Mouse (Mus musculus) myocyte (in vitro differentiated cells): ENCODE measurements around the gene Vapa. TPM values are rescaled to one million over a fixed set of nuclear protein-coding genes. Genes with fewer than 3 reads are reported as not detected.
"Not testable (repeated sequence)": the region's sequence is repeated elsewhere in the genome, so short reads cannot be mapped to it uniquely, and the experiment has no call there.

ENCODE experiments used
- H3K27me3 ChIP-seq: one replicate; pipeline ENCODE4 v1.6.1; 2011; ENCODE audit not compliant: control insufficient read depth, insufficient read depth, insufficient read length
- H3K36me3 ChIP-seq: one replicate; pipeline ENCODE4 v1.6.1; 2011; ENCODE audit not compliant: control insufficient read depth, insufficient read depth
- H3K4me2 ChIP-seq: one replicate; pipeline ENCODE4 v1.6.1; 2011; ENCODE audit warnings: low read depth, control low read depth
- H3K4me3 ChIP-seq: one replicate; pipeline ENCODE4 v1.5.1; 2011; ENCODE audit warnings: mild to moderate bottlenecking, control low read depth, moderate library complexity
- H3K79me2 ChIP-seq: one replicate; pipeline ENCODE4 v1.6.1; 2011; ENCODE audit not compliant: control insufficient read depth, insufficient read depth
- H3ac ChIP-seq: one replicate; pipeline ENCODE4 v1.6.1; 2011; ENCODE audit not compliant: control insufficient read depth, insufficient read length
- CEBPB ChIP-seq: IDR thresholded peaks from 2 replicates; pipeline ENCODE4 v1.6.1; 2011; ENCODE audit warnings: mild to moderate bottlenecking, moderate library complexity; ENCODE audit not compliant: poor library complexity, insufficient read depth, severe bottlenecking
- MAX ChIP-seq: IDR thresholded peaks from one replicate; pipeline ENCODE4 v1.6.1; 2011; ENCODE audit warnings: low read depth, mild to moderate bottlenecking, control low read depth
- MYOD1 ChIP-seq, 3 experiments: IDR thresholded peaks; one replicate each; pipeline ENCODE4 v1.6.1; 2011; ENCODE audit warnings: control low read depth in 2 of 3, low read depth in 2 of 3, mild to moderate bottlenecking in 2 of 3, moderate library complexity in 1 of 3; ENCODE audit not compliant: insufficient read length in 2 of 3, control insufficient read depth in 1 of 3
- MYOG ChIP-seq, 3 experiments: IDR thresholded peaks; one replicate each; pipeline ENCODE4 v1.6.1; 2011; ENCODE audit warnings: control low read depth in 2 of 3, low read depth in 2 of 3, mild to moderate bottlenecking in 2 of 3; ENCODE audit not compliant: insufficient read length in 2 of 3, control insufficient read depth in 1 of 3, insufficient read depth in 1 of 3
- POLR2A ChIP-seq: IDR thresholded peaks from one replicate; pipeline ENCODE4 v1.6.1; 2011; ENCODE audit warnings: low read depth, mild to moderate bottlenecking, control low read depth, moderate library complexity; ENCODE audit not compliant: insufficient read length
- POLR2AphosphoS2 ChIP-seq: IDR thresholded peaks from one replicate; pipeline ENCODE4 v1.6.1; 2011; ENCODE audit warnings: low read depth, control low read depth; ENCODE audit not compliant: insufficient read length
- REST ChIP-seq: IDR thresholded peaks from one replicate; pipeline ENCODE4 v1.6.1; 2011; ENCODE audit warnings: mild to moderate bottlenecking, control low read depth, moderate library complexity; ENCODE audit not compliant: insufficient read depth, insufficient read length
- SRF ChIP-seq: IDR thresholded peaks from one replicate; pipeline ENCODE4 v1.6.1; 2011; ENCODE audit warnings: low read depth; ENCODE audit not compliant: control insufficient read depth, insufficient read length
- TCF12 ChIP-seq: IDR thresholded peaks from one replicate; pipeline ENCODE4 v1.6.1; 2011; ENCODE audit warnings: mild to moderate bottlenecking, control low read depth; ENCODE audit not compliant: poor library complexity, insufficient read depth, severe bottlenecking
- USF1 ChIP-seq: IDR thresholded peaks from one replicate; pipeline ENCODE4 v1.6.1; 2011; ENCODE audit warnings: low read depth, mild to moderate bottlenecking, control low read depth, moderate library complexity
- polyA plus RNA-seq: library from polyadenylated mRNA; unstranded; fragments of >200 nt; fragmentation: generic; extraction: Trizol; gene quantifications from one replicate; pipeline ENCODE4 v1.2.1, GENCODE M21; 2012; ENCODE audit warnings: missing spikeins

The Vapa gene
- polyA plus RNA-seq, 1 experiment, result 78.9 TPM

DNA sequence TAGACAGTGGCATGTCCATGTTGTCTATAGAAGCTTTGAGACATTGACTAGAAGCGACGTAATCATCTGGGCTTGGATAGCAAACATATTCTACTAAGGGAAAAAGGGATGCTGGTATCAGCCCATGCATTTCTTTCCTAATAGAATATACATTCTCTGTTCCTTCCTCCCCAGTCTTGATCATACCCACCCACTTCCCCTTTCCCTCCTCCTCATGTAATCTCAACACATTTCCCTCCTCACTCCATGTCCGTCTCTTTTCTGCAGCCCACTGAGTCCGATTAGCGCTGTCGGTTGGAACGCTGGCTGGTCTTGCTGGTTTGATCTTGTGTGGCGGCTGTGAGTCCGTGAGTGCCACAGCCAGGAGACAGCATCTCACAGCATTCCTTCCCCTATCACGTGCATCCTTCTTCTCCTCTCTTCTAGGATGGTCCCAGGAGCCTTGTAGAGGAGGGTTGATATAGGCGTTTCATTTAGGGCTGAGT, 28.4 kb upstream of the Vapa start, which contains the start of gene Txndc2:
TSS of gene Txndc2 (minus strand) at position 435 of the 485 bp plus-strand sequence.
- Histone ChIP-seq H3K4me3 (no peak within 1 kb of the TSS), H3K36me3 (no peaks in the 10 kb centered on the region), H3K4me2 (peak within 1 kb of the TSS; percentile 30), H3K79me2 (no peaks in the 10 kb centered on the region), H3K27me3 (no peaks in the 10 kb centered on the region), H3ac (no peak within 1 kb of the TSS)
- TF ChIP-seq REST, result no peak
- no peak for TF ChIP-seq USF1
- no peak for TF ChIP-seq MYOG (IDR thresholded peaks at IDR 0.05; ENCODE audit: control insufficient read depth in 1 of 3, insufficient read depth in 1 of 3, insufficient read length in 2 of 3, low read depth in 2 of 3)
- TF ChIP-seq TCF12, result no peak
- TF ChIP-seq POLR2A, result no peak
- no peak for TF ChIP-seq MAX
- no peak for TF ChIP-seq SRF

DNA sequence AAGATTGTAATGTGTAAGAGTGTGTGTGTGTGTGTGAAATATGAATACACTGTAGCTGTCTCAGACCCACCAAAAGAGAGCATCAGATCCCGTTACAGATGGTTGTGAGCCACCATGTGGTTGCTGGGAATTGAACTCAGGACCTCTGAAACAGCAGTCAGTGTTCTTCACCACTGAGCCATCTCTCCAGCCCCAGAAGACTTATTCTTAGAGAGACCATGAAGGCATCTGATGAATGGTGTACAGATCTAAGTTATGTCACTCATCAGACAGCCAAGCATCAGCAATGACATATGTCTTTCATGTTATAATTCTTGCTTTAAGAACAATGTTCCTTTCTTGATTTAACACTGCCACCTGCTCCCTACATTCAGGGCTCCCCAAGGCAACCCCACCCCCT, 25.8 kb upstream of the Vapa start:
- no peak for TF ChIP-seq MYOG (IDR thresholded peaks at IDR 0.05; ENCODE audit: control insufficient read depth in 1 of 3, insufficient read depth in 1 of 3, insufficient read length in 2 of 3, low read depth in 2 of 3)
- no peak for TF ChIP-seq MYOD1 (IDR thresholded peaks at IDR 0.05; ENCODE audit: control insufficient read depth in 1 of 3, insufficient read length in 2 of 3, low read depth in 2 of 3)
- no peak for TF ChIP-seq CEBPB
- TF ChIP-seq MAX, result no peak
- no peak for TF ChIP-seq POLR2AphosphoS2
- no peak for TF ChIP-seq POLR2A
- no peak for TF ChIP-seq USF1
- Histone ChIP-seq H3ac (no peak overlapping the region), H3K36me3 (no peaks in the 10 kb centered on the region), H3K4me3 (no peak overlapping the region), H3K79me2 (no peaks in the 10 kb centered on the region), H3K4me2 (no peak overlapping the region), H3K27me3 (no peaks in the 10 kb centered on the region)

DNA sequence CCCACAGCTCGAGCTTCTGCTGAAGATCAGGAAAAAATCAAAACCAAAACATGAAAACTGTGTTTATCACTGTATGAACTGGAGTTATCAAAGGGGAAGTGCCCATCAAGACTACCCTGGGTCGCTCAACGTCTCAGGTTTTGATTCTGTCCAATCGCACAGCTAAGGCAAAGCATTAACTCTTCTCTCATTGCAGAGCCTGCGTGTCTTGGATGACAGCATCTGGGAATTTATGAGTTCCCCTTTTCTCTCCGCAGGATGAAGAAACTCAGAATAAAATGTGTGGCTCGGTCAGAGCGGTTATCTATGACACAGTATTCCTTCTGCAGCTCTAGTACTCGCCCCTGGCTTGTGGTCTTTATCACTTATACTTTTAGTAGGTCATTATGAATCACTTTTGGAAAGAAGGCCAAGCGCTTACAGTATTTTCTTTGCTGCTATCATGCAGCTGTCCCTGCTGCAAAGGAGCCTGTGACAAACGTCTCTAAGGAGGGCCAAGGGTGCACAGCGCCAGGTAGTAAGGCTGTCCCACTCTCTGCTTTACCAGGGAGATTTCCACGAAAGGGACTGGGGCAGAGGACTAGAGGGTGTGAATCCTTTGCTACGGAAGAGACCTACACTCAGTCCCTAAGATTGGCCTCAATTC, 22.5 kb upstream of the Vapa start:
- TF ChIP-seq REST, result no peak
- TF ChIP-seq MYOD1 (IDR thresholded peaks at IDR 0.05; ENCODE audit: control insufficient read depth in 1 of 3, insufficient read length in 2 of 3, low read depth in 2 of 3), result peak; percentile 10 to 69 (median 61)
- TF ChIP-seq MYOG (IDR thresholded peaks at IDR 0.05; ENCODE audit: control insufficient read depth in 1 of 3, insufficient read depth in 1 of 3, insufficient read length in 2 of 3, low read depth in 2 of 3), result peak in 2 of 3 experiments; percentile 56 to 65
- peak; percentile 46; the same call in 1 of the 2 replicates for TF ChIP-seq CEBPB
- Histone ChIP-seq H3ac (no peak overlapping the region), H3K4me3 (no peak overlapping the region), H3K79me2 (no peaks in the 10 kb centered on the region), H3K36me3 (no peaks in the 10 kb centered on the region), H3K4me2 (peak overlapping the region; percentile 87), H3K27me3 (no peaks in the 10 kb centered on the region)

DNA sequence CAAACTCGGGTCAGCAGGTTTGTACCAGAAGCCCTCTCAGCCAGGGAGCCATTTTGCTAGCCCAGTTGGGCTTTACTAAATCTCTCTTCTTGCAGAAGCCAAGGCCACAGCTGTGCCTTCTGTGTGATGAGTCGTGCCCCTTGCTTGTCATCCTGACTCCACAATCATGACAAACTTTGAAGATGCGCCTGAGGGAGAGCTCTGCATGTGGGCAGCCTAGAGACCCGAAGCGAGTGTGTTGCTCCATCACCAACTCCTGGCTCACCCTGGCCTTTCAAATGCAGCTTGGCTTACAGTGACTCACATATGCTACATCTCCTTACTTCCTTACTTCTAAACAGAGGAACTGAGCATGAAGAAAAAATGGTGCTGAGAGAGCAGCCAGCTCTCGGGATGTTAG, 16.6 kb upstream of the Vapa start:
- H3ac ChIP-seq, result no peak overlapping the region
- H3K27me3 ChIP-seq, result no peaks in the 10 kb centered on the region
- no peak overlapping the region for H3K4me3 ChIP-seq
- H3K4me2 ChIP-seq, result no peak overlapping the region
- no peaks in the 10 kb centered on the region for H3K79me2 ChIP-seq
- no peaks in the 10 kb centered on the region for H3K36me3 ChIP-seq
- peak in 2 of 3 experiments; percentile 3 to 41 for TF ChIP-seq MYOD1 (IDR thresholded peaks at IDR 0.05; ENCODE audit: control insufficient read depth in 1 of 3, insufficient read length in 2 of 3, low read depth in 2 of 3)
- no peak for TF ChIP-seq POLR2AphosphoS2
- TF ChIP-seq MYOG (IDR thresholded peaks at IDR 0.05; ENCODE audit: control insufficient read depth in 1 of 3, insufficient read depth in 1 of 3, insufficient read length in 2 of 3, low read depth in 2 of 3), result peak in 1 of 3 experiments; percentile 57

DNA sequence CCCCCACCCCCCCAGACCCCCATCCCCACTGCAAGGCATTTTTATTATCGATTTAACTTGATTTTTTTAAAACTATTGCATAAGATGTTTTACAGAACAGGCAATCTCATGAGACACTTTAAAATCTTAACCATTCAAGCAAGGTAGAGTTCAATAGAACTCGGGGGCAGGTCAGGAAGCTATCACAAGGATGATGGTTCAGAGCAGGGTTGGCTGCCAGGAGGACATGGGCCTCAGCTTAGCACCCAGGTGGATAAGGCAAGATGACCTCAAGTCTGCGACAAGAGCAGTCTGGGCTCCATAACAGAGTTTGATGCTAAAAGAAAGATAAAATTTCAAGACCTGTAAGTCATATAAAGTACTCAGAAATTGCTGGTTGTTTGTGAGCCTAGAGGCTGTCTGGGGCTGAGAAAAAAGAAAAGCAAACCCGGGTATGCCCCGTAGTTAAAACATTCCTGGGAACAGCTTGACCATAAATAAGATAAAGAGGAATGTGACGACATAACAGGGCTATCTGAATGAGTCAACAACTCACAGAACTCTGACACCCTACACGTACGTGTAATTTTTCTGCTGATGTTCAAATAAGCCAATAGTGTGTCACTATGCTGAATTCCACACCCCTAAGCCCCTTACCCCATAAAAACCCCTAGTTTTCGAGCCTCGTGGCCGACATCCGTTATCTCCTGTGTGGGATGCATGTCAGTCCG, 15.6 kb upstream of the Vapa start:
- H3K4me2 ChIP-seq, H3K27me3 ChIP-seq, H3K79me2 ChIP-seq, H3K4me3 ChIP-seq, H3K36me3 ChIP-seq, H3ac ChIP-seq: not testable (repeated sequence)

DNA sequence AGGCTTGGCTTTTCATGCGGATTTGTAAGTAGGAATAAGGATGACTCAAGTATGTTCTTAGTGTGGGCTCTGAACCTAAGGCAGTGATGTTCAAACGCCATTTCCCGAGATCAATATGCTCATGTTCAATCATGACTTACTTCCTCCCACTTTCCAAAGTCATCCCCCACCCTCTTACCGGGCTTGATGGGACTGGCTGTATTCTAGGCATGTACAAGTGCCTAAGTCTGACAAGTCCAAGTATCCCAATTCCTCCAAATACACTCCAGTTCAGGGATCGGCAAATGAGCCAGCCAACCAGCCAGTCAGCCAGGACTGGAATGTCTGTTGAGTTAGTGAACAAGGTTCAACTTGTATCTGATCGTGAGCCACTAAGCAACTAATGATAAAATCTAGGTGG, 12.9 kb upstream of the Vapa start:
- Histone ChIP-seq H3K27me3 (no peaks in the 10 kb centered on the region), H3K79me2 (no peaks in the 10 kb centered on the region), H3K36me3 (no peaks in the 10 kb centered on the region), H3ac (no peak overlapping the region), H3K4me3 (no peak overlapping the region), H3K4me2 (no peak overlapping the region)
- TF ChIP-seq CEBPB, result no peak
- no peak for TF ChIP-seq MAX
- no peak for TF ChIP-seq MYOD1 (IDR thresholded peaks at IDR 0.05; ENCODE audit: control insufficient read depth in 1 of 3, insufficient read length in 2 of 3, low read depth in 2 of 3)
- TF ChIP-seq SRF, result no peak
